ENCODE assay signal across 9 mouse cellular contexts in genomic region chr9:67077658-67078319, GRCm38 (mm10). TPM values are rescaled to one million over a fixed set of nuclear protein-coding genes. Genes with fewer than 3 reads are reported as not detected.
DNase-seq lines count a peak whose midpoint lies in the region; ATAC-seq lines count a peak whose summit lies in the region.
"Had no signal": no experiment of that assay in that cellular context is flagged by ENCODE, and none has a peak within 500 bp of the region (broad histone marks: within the 10 kb centered on the region; RNA-seq: fewer than 3 reads in every experiment).

No protein-coding gene starts in this region.

- H3K4me2 ChIP-seq in limb, embryonic 13.5 days (replicated peaks), result peak overlapping the region; percentile 27
- H3K4me2 ChIP-seq: forebrain, embryonic 12.5 days had no signal

- H3K27me3 ChIP-seq in limb, embryonic 13.5 days, result no peaks in the 10 kb centered on the region
- H3K27me3 ChIP-seq: forebrain, embryonic 12.5 days had no signal

- no peak overlapping the region for H3K4me3 ChIP-seq in limb, embryonic 13.5 days
- H3K4me3 ChIP-seq: forebrain, embryonic 12.5 days had no signal

- peak overlapping the region; percentile 44; the same call in 1 of the 2 replicates for H3K27ac ChIP-seq in limb, embryonic 13.5 days
- H3K27ac ChIP-seq: forebrain, embryonic 12.5 days had no signal

- no peaks in the 10 kb centered on the region for H3K9me3 ChIP-seq in limb, embryonic 13.5 days
- H3K9me3 ChIP-seq: forebrain, embryonic 12.5 days had no signal

- peak; percentile 74 for ATAC-seq in limb, embryonic 13.5 days (ENCODE audit: low FRiP score, low read depth)

- WGBS in limb, embryonic 13.5 days, result 17% methylated on average over 8 of the region's 8 CpGs

- H3K36me3 ChIP-seq in limb, embryonic 13.5 days, result no peaks in the 10 kb centered on the region
- H3K36me3 ChIP-seq: forebrain, embryonic 12.5 days had no signal

- peak overlapping the region; percentile 5; the same call in 1 of the 2 replicates for H3K9ac ChIP-seq in limb, embryonic 13.5 days
- H3K9ac ChIP-seq: forebrain, embryonic 12.5 days had no signal

- H3K4me1 ChIP-seq in limb, embryonic 13.5 days, result peaks cover 35% of the 10 kb centered on the region

- DNase-seq in 3T3-L1 (ENCODE audit: low read depth, low spot score), result peak; percentile 15
- DNase-seq in Muller cell, postnatal 12 days (ENCODE audit: inconsistent ontology term), result peak; percentile 42
- peak; percentile 73 for DNase-seq in gastrocnemius, postnatal 25 days
- DNase-seq in ovary, postnatal 36 days (ENCODE audit: low spot score), result no peak
- no peak for DNase-seq in frontal cortex, postnatal 25 days (ENCODE audit: low spot score in 2 of 2)
- DNase-seq in right cerebral cortex, adult 18-20 months, result no peak
- DNase-seq: lung, adult 2 months had no signal

RNA-seq across cellular contexts. Expression of gene Tpm1, which starts 28.6 kb away (rescaled TPM):
- over 10,000 TPM; 20,359 to 26,033 TPM for total RNA-seq in gastrocnemius, postnatal 25 days (2021)
- polyA plus RNA-seq in limb, embryonic 13.5 days (2015; fragmentation: Nextera tagmentation; extraction: Ambion mirVana), result 775 and 786 TPM in 2 replicates

Comparison
In these comparisons a context has a peak if more than half of its experiments do, and no peak if none do; other contexts are left out.
1. DNase-seq: peak in 3T3-L1 (single experiment), Muller cell, postnatal 12 days (single experiment) and gastrocnemius, postnatal 25 days (single experiment); none in ovary, postnatal 36 days (single experiment), frontal cortex, postnatal 25 days (0 of 2) and right cerebral cortex, adult 18-20 months (single experiment).